Mouse (Mus musculus) CH12.LX (cell line): ENCODE data around the gene Coq7. TPM values are rescaled to one million over a fixed set of nuclear protein-coding genes. Genes with fewer than 3 reads are reported as not detected.

Experiments used
- DNase-seq: peaks from one replicate; pipeline ENCODE4 v3.0.0-alpha.2; 2013; ENCODE audit errors: extremely low read depth
- H3K27ac ChIP-seq: 2 replicates; pipeline ENCODE4 v1.5.1; 2012; ENCODE audit warnings: low read depth, mild to moderate bottlenecking, control low read depth, moderate library complexity; ENCODE audit not compliant: insufficient read depth
- H3K27me3 ChIP-seq: replicated peaks from 2 replicates; pipeline ENCODE3; 2012; ENCODE audit warnings: inconsistent platforms
- H3K36me3 ChIP-seq, 2 experiments: replicated peaks in 1 of 2; 2 replicates each; pipeline versions ENCODE3 to v1.6.1; 2012; ENCODE audit warnings: inconsistent platforms in 1 of 2, low read length in 1 of 2, mild to moderate bottlenecking in 1 of 2, mixed read lengths in 1 of 2, moderate library complexity in 1 of 2; ENCODE audit not compliant: control insufficient read depth in 1 of 2, insufficient read depth in 1 of 2
- H3K4me1 ChIP-seq, 2 experiments: 2 replicates each; pipeline ENCODE4 v1.6.1; 2012; ENCODE audit warnings: inconsistent platforms in 1 of 2, moderate library complexity in 1 of 2; ENCODE audit not compliant: insufficient read depth in 2 of 2, control insufficient read depth in 1 of 2
- H3K4me2 ChIP-seq: 2 replicates; pipeline ENCODE4 v1.6.1; 2012; ENCODE audit warnings: low read depth, mild to moderate bottlenecking, control low read depth; ENCODE audit not compliant: poor library complexity, insufficient read depth, severe bottlenecking
- H3K4me3 ChIP-seq, 3 experiments: fragments of 150-350 bp in 1 of 3; sonication (generic) in 1 of 3; replicated peaks in 1 of 3; 2 replicates each; pipeline versions ENCODE3 to v1.5.1; 2011 to 2012; ENCODE audit warnings: low read depth in 2 of 3, low read length in 2 of 3, mild to moderate bottlenecking in 2 of 3, moderate library complexity in 2 of 3, control low read depth in 1 of 3, improper control_type of control experiment in 1 of 3, inconsistent platforms in 1 of 3, mixed read lengths in 1 of 3; ENCODE audit not compliant: poor library complexity in 1 of 3
- H3K79me2 ChIP-seq: replicated peaks from 2 replicates; pipeline ENCODE4 v1.6.1; 2012; ENCODE audit warnings: mild to moderate bottlenecking, moderate library complexity; ENCODE audit not compliant: control insufficient read depth, poor library complexity, insufficient read depth, severe bottlenecking; ENCODE audit errors: extremely low read depth
- H3K9ac ChIP-seq: 2 replicates; pipeline ENCODE4 v1.6.1; 2012; ENCODE audit warnings: low read depth, mild to moderate bottlenecking, control low read depth, moderate library complexity; ENCODE audit not compliant: insufficient read depth
- H3K9me3 ChIP-seq: replicated peaks from 2 replicates; pipeline ENCODE3; 2012; ENCODE audit warnings: low read length, inconsistent platforms, mixed read lengths
- CHD2 ChIP-seq: IDR thresholded peaks from 2 replicates; pipeline ENCODE4 v1.6.1; 2011; ENCODE audit warnings: low read length, improper control_type of control experiment
- CTCF ChIP-seq, 2 experiments: IDR thresholded peaks in 1 of 2; conservative IDR thresholded peaks in 1 of 2; 2 replicates each; pipeline ENCODE4 v1.5.1; 2011 to 2012; ENCODE audit warnings: low read depth in 2 of 2, low read length in 2 of 2, improper control_type of control experiment in 1 of 2, inconsistent platforms in 1 of 2, mild to moderate bottlenecking in 1 of 2, moderate library complexity in 1 of 2
- ELF1 ChIP-seq: IDR thresholded peaks from 2 replicates; pipeline ENCODE4 v1.6.1; 2014; ENCODE audit warnings: low read depth, mild to moderate bottlenecking, inconsistent platforms, low read length, improper control_type of control experiment
- EP300 ChIP-seq: IDR thresholded peaks from 2 replicates; pipeline ENCODE4 v1.6.1; 2011; ENCODE audit warnings: low read length, improper control_type of control experiment
- GABPA ChIP-seq: IDR thresholded peaks from 2 replicates; pipeline ENCODE4 v1.6.1; 2012; ENCODE audit warnings: low read depth, low read length, improper control_type of control experiment, inconsistent platforms; ENCODE audit not compliant: insufficient replicate concordance
- IRF4 ChIP-seq: IDR thresholded peaks from 2 replicates; pipeline ENCODE4 v1.6.1; 2014; ENCODE audit warnings: low read depth, mild to moderate bottlenecking, inconsistent platforms, low read length, improper control_type of control experiment
- JUN ChIP-seq: IDR thresholded peaks from 2 replicates; pipeline ENCODE4 v1.6.1; 2011; ENCODE audit warnings: low read depth, mild to moderate bottlenecking, low read length, improper control_type of control experiment, moderate library complexity; ENCODE audit not compliant: insufficient read depth
- JUND ChIP-seq: conservative IDR thresholded peaks from 2 replicates; pipeline ENCODE4 v1.6.1; 2011; ENCODE audit warnings: low read depth, low read length, improper control_type of control experiment
- KAT2A ChIP-seq: IDR thresholded peaks from 2 replicates; pipeline ENCODE4 v1.6.1; 2012; ENCODE audit warnings: low read length, improper control_type of control experiment, inconsistent platforms; ENCODE audit not compliant: insufficient replicate concordance
- MAX ChIP-seq: IDR thresholded peaks from 2 replicates; pipeline ENCODE4 v1.6.1; 2011; ENCODE audit warnings: low read length, improper control_type of control experiment
- PAX5 ChIP-seq: IDR thresholded peaks from 2 replicates; pipeline ENCODE4 v1.6.1; 2012; ENCODE audit warnings: low read length, inconsistent platforms, mixed read lengths
- RAD21 ChIP-seq: IDR thresholded peaks from 2 replicates; pipeline ENCODE4 v1.6.1; 2011; ENCODE audit warnings: low read depth, mild to moderate bottlenecking, low read length, improper control_type of control experiment, moderate library complexity
- TBP ChIP-seq: conservative IDR thresholded peaks from 2 replicates; pipeline ENCODE4 v1.6.1; 2011; ENCODE audit warnings: low read depth, low read length, improper control_type of control experiment
- TCF12 ChIP-seq: IDR thresholded peaks from 2 replicates; pipeline ENCODE4 v1.6.1; 2014; ENCODE audit warnings: low read depth, mild to moderate bottlenecking, inconsistent platforms, low read length, improper control_type of control experiment
- UBTF ChIP-seq: IDR thresholded peaks from 2 replicates; pipeline ENCODE4 v1.6.1; 2012; ENCODE audit warnings: low read depth, mild to moderate bottlenecking, inconsistent platforms, low read length, improper control_type of control experiment, moderate library complexity
- ZC3H11A ChIP-seq: IDR thresholded peaks from 2 replicates; pipeline ENCODE4 v1.6.1; 2012; ENCODE audit warnings: low read depth, mild to moderate bottlenecking, inconsistent platforms, low read length, improper control_type of control experiment
- ZKSCAN1 ChIP-seq: IDR thresholded peaks from 2 replicates; pipeline ENCODE4 v1.6.1; 2012; ENCODE audit warnings: low read depth, inconsistent platforms, low read length, improper control_type of control experiment, borderline replicate concordance
- ZMIZ1 ChIP-seq: IDR thresholded peaks from 2 replicates; pipeline ENCODE4 v1.6.1; 2012; ENCODE audit warnings: low read depth, mild to moderate bottlenecking, inconsistent platforms, low read length, improper control_type of control experiment
- dilution Hi-C: fragments of 300-500 bp; cut with MboI; formaldehyde crosslinking; loops from 2 replicates; pipeline ENCODE4 v1.14.3; 2020; ENCODE audit warnings: low sequenced_read_pairs; ENCODE audit not compliant: extremely low pct_unique_long_range_greater_than_20kb, extremely low pct_ligation_motif_present
- in situ Hi-C: fragments of 300-500 bp; cut with MboI; formaldehyde crosslinking; loops from 3 replicates; pipeline ENCODE4 v1.14.3; 2019; ENCODE audit warnings: low sequenced_read_pairs, low pct_ligation_motif_present, low pct_unique_long_range_greater_than_20kb, mixed read lengths
- polyA plus RNA-seq: library from polyadenylated mRNA; unstranded; fragments of >175 nt; gene quantifications from 2 replicates; pipeline ENCODE4 v1.2.1, GENCODE M21; 2012; ENCODE audit warnings: low read depth; ENCODE audit not compliant: insufficient read length
- total RNA-seq, 2 experiments: library from RNA; depleted of rRNA; stranded (reverse); fragments of 300-350 nt in 1 of 2; fragments of >200 nt in 1 of 2; gene quantifications; 2 replicates each; pipeline ENCODE4 v1.2.3; 2012 to 2014

The Coq7 gene
- total and polyA plus RNA-seq, 3 experiments: 38.8 to 50.4 (median 43.6) TPM

- peaks cover 9% of the 10 kb centered on the region for H3K9me3 ChIP-seq
- no peak for TF ChIP-seq KAT2A
- no peak for TF ChIP-seq UBTF
- H3K36me3 ChIP-seq: no peaks in the 10 kb centered on the region
- DNase-seq: no peak
- in situ Hi-C loops (no loop called here), dilution Hi-C loops (no loop called here)
- H3K79me2 ChIP-seq: no peaks in the 10 kb centered on the region
- no peak overlapping the region for H3K4me3 ChIP-seq
- H3K4me1 ChIP-seq: peaks cover 0 to 2% of the 10 kb centered on the region in 2 experiments; a peak in 1 of 4 replicates
- H3K27ac ChIP-seq: no peak overlapping the region
- no peak overlapping the region for H3K4me2 ChIP-seq
- H3K9ac ChIP-seq: no peak overlapping the region
- H3K27me3 ChIP-seq: no peaks in the 10 kb centered on the region
These were observed 39.3 kb downstream of the Coq7 start for GRCm38 (mm10) chr7:118493892-118494291.

DNA sequence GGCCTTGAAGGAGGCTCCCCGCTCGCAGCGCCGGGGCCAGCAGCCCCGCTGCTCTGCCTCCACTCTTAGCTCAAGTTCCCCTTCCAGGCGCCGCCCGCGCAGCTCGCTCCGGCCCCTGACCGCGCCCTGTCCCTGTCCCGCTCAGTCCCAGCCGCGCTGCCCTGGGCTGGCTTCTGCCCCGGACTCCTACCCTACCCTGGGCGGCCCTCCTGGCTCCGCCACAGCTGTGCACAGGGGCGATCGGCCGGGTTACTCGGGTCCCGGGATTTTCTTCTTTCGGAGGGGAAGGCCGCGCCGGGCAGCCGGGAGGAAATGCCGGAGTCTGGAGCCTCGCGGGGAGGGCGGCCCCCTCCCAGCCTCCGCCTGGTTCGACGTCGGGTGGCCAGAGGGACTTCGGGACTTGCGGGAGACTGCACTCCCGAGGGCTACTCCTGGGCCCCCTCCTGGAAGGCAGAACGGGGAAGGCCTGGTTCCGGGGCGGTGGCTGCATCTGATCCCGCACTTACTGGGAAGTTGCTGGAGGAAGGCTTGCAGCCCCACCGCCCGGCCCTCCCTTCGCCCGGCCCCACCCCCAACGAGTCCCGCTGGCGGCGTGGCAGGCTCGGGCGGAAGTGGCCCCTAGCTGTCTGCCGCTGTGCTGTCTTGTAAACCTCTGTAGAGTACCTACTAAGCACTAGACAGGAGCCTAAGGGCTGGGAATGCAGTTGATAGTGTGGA, 41.6 kb downstream of the Coq7 start, which contains the start of gene Itpripl2:
Gene Itpripl2, minus strand, starts transcription at position 545 of the 717 bp plus-strand sequence.
- no peak for TF ChIP-seq ZC3H11A
- no peak for TF ChIP-seq JUN
- no peak for TF ChIP-seq IRF4
- no peak for TF ChIP-seq TCF12
- TF ChIP-seq TBP: no peak
- TF ChIP-seq GABPA: no peak
- TF ChIP-seq ZMIZ1: no peak
- TF ChIP-seq CTCF (conservative IDR thresholded peaks at IDR 0.05 in 1 of 2, IDR thresholded peaks at IDR 0.05 in 1 of 2; ENCODE audit: low read depth in 2 of 2, low read length in 2 of 2): no peak
- no peak for TF ChIP-seq ELF1
- no peak for TF ChIP-seq ZKSCAN1
- no peak for TF ChIP-seq RAD21
- TF ChIP-seq UBTF: no peak
- no peak for TF ChIP-seq EP300
- TF ChIP-seq MAX: no peak
- TF ChIP-seq CHD2: no peak
- no peak for TF ChIP-seq JUND
- no peak for TF ChIP-seq PAX5
- TF ChIP-seq, all 38 proteins: peak for 0
- Histone ChIP-seq H3K9me3 (peaks cover 4% of the 10 kb centered on the region), H3K9ac (no peak within 1 kb of the TSS), H3K27ac (no peak within 1 kb of the TSS), H3K79me2 (no peaks in the 10 kb centered on the region), H3K4me3 (no peak within 1 kb of the TSS), H3K4me2 (no peak within 1 kb of the TSS), H3K36me3 (no peaks in the 10 kb centered on the region), H3K4me1 (no peaks in the 10 kb centered on the region), H3K27me3 (no peaks in the 10 kb centered on the region)
- dilution Hi-C loops: no loop called here
- in situ Hi-C loops: no loop called here
- no peak for DNase-seq
